Comparison of ENCODE assay signal across 19 mouse cellular contexts in the genomic region with DNA sequence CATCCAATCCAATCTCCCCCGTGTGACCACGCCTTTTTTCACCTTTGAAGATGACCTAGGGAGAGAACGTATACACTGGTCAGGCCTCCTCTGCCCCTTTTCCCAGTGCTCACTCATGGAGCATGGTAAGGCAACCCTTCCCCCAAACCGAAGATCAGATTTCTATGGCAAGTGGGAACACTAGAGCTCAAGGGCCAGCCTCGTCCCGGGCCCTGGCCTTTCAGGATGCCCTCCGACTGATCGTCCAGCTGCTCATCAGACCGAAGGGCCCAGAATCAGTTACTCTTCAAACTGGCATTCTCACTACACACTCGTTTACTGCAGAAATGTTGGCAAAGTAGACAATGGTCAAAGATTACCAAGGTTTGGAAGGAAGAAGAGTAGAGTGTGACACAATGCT.
DNase-seq lines count a peak whose midpoint lies in the region; ATAC-seq and TF ChIP-seq lines count a peak whose summit lies in the region.
"Had no signal": no experiment of that assay in that cellular context is flagged by ENCODE, and none has a peak within 500 bp of the region (broad histone marks: within the 10 kb centered on the region; RNA-seq: fewer than 3 reads in every experiment).

No protein-coding gene starts in this region.

- no peak overlapping the region for H3K27ac ChIP-seq in intestine, embryonic 15.5 days
- H3K27ac ChIP-seq in intestine, embryonic 16.5 days (ENCODE audit: low read length), result no peak overlapping the region
- H3K27ac ChIP-seq in kidney, postnatal 0 days, result peak overlapping the region; percentile 67; the same call in 1 of the 2 replicates
- H3K27ac ChIP-seq: embryonic facial prominence, embryonic 13.5 days; forebrain, embryonic 12.5 days; heart, adult 2 months; hindbrain, embryonic 10.5 days had no signal

- ATAC-seq in intestine, embryonic 15.5 days, result 0 out of 2 replicates have a peak, but pooled peaks have one; percentile 43
- no peak for ATAC-seq in intestine, embryonic 16.5 days
- peak; percentile 41 for ATAC-seq in kidney, postnatal 0 days (replicated peaks; ENCODE audit: low FRiP score, low read depth)
- ATAC-seq: forebrain, embryonic 16.5 days had no signal

- no peaks in the 10 kb centered on the region for H3K36me3 ChIP-seq in intestine, embryonic 15.5 days
- no peaks in the 10 kb centered on the region for H3K36me3 ChIP-seq in intestine, embryonic 16.5 days (ENCODE audit: control insufficient read depth, insufficient read depth, low read length)
- H3K36me3 ChIP-seq in kidney, postnatal 0 days (ENCODE audit: insufficient read depth, low read length), result no peaks in the 10 kb centered on the region
- H3K36me3 ChIP-seq: forebrain, embryonic 12.5 days; heart, embryonic 12.5 days; hindbrain, embryonic 10.5 days had no signal

- no peaks in the 10 kb centered on the region for H3K4me1 ChIP-seq in intestine, embryonic 15.5 days (replicated peaks)
- H3K4me1 ChIP-seq in intestine, embryonic 16.5 days (ENCODE audit: control insufficient read depth, insufficient read depth, low read length), result no peaks in the 10 kb centered on the region
- peaks cover 9% of the 10 kb centered on the region; the same call in 1 of the 2 replicates for H3K4me1 ChIP-seq in kidney, postnatal 0 days (replicated peaks; ENCODE audit: insufficient read depth, low read length)
- H3K4me1 ChIP-seq: embryonic facial prominence, embryonic 13.5 days had no signal

- peak; percentile 86 for DNase-seq in kidney, adult 9 months
- DNase-seq in kidney, postnatal 0 days (ENCODE audit: low spot score), result no peak
- DNase-seq in kidney, postnatal 36 days, result peak; percentile 67 to 78
- DNase-seq in frontal cortex, postnatal 36 days (ENCODE audit: low spot score in 2 of 2), result no peak
- no peak for DNase-seq in heart, adult 9 months (ENCODE audit: low spot score in 2 of 2)
- DNase-seq in layer of hippocampus, adult 11-12 months (ENCODE audit: low spot score), result no peak
- DNase-seq: adrenal gland, postnatal 10 days; cerebellum, adult 11 months; cerebellum, adult 8-10 months; cerebellum, postnatal 14 days; gastrocnemius, postnatal 14 days; heart, adult 2 months had no signal

- H3K4me2 ChIP-seq in intestine, embryonic 15.5 days (replicated peaks), result no peak overlapping the region
- no peak overlapping the region for H3K4me2 ChIP-seq in intestine, embryonic 16.5 days (ENCODE audit: low read depth, low read length)
- no peak overlapping the region for H3K4me2 ChIP-seq in kidney, postnatal 0 days (ENCODE audit: low read length)
- H3K4me2 ChIP-seq: embryonic facial prominence, embryonic 13.5 days; forebrain, embryonic 12.5 days; heart, embryonic 12.5 days had no signal

- 85% methylated on average over 10 of the region's 10 CpGs for WGBS in intestine, embryonic 15.5 days
- WGBS in intestine, embryonic 16.5 days, result 88% methylated on average over 10 of the region's 10 CpGs
- WGBS in kidney, postnatal 0 days, result 52% methylated on average over 10 of the region's 10 CpGs

- H3K4me3 ChIP-seq in intestine, embryonic 15.5 days (replicated peaks), result no peak overlapping the region
- no peak overlapping the region for H3K4me3 ChIP-seq in intestine, embryonic 16.5 days (ENCODE audit: low read length)
- H3K4me3 ChIP-seq in kidney, postnatal 0 days (replicated peaks; ENCODE audit: low read depth, low read length), result no peak overlapping the region
- H3K4me3 ChIP-seq: embryonic facial prominence, embryonic 13.5 days; forebrain, embryonic 12.5 days; heart, adult 2 months; heart, embryonic 12.5 days; hindbrain, embryonic 10.5 days had no signal

- TF ChIP-seq CTCF in kidney, postnatal 0 days (IDR thresholded peaks at IDR 0.05; ENCODE audit: low read depth), result no peak

- no peaks in the 10 kb centered on the region for H3K27me3 ChIP-seq in intestine, embryonic 15.5 days (replicated peaks)
- no peaks in the 10 kb centered on the region for H3K27me3 ChIP-seq in intestine, embryonic 16.5 days (replicated peaks; ENCODE audit: control insufficient read depth, insufficient read depth, low read length)
- no peaks in the 10 kb centered on the region for H3K27me3 ChIP-seq in kidney, postnatal 0 days (ENCODE audit: insufficient read depth, low read length)
- H3K27me3 ChIP-seq: embryonic facial prominence, embryonic 13.5 days; forebrain, embryonic 12.5 days; heart, embryonic 12.5 days had no signal

- H3K9ac ChIP-seq in intestine, embryonic 15.5 days, result no peak overlapping the region
- H3K9ac ChIP-seq in intestine, embryonic 16.5 days (ENCODE audit: low read depth, low read length), result no peak overlapping the region
- H3K9ac ChIP-seq in kidney, postnatal 0 days (ENCODE audit: low read depth, low read length), result no peak overlapping the region
- H3K9ac ChIP-seq: embryonic facial prominence, embryonic 13.5 days; forebrain, embryonic 12.5 days; heart, embryonic 12.5 days had no signal

- no peaks in the 10 kb centered on the region for H3K9me3 ChIP-seq in intestine, embryonic 15.5 days
- H3K9me3 ChIP-seq in intestine, embryonic 16.5 days (ENCODE audit: control insufficient read depth, low read length), result no peaks in the 10 kb centered on the region
- no peaks in the 10 kb centered on the region for H3K9me3 ChIP-seq in kidney, postnatal 0 days (replicated peaks; ENCODE audit: low read length)
- H3K9me3 ChIP-seq: embryonic facial prominence, embryonic 13.5 days; forebrain, embryonic 12.5 days; heart, embryonic 12.5 days; hindbrain, embryonic 10.5 days had no signal

Comparison
In these comparisons a context has a peak if more than half of its experiments do, and no peak if none do; other contexts are left out.
1. DNase-seq: peak in kidney, adult 9 months (single experiment) and kidney, postnatal 36 days (2 of 2); none in kidney, postnatal 0 days (single experiment), frontal cortex, postnatal 36 days (0 of 2), heart, adult 9 months (0 of 2) and layer of hippocampus, adult 11-12 months (single experiment).